Mouse (Mus musculus): ENCODE data around the gene Wwox. TPM values are rescaled to one million over a fixed set of nuclear protein-coding genes. Genes with fewer than 3 reads are reported as not detected.
A peak's percentile ranks its signal among the peaks of the same experiment; 100 is the strongest.

Gene Wwox
- polyA plus RNA-seq, 1 experiment from 2014 or later: 16.3 TPM

DNA sequence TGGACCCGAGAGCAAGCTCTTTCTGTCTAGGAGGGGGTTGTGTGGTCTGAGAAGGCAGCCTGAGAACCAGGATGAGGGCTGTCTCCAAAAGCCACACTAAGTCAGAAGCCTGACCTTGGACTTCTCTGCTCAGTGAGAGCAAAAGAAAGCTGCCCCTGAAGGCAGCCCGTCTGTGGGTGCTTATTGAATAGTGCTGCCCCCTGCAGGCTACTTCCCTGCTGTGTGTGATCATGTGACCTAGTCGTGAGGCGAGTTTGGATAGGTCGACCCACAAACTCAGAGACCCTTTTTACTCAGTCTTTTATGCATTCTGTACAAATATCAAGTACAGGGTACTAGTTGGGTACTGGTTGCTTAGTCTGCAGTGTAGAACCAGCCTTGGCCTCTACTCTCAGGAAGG is 21.1 kb downstream of the Wwox start:
- Histone ChIP-seq H3K9me3 (replicated peaks; ENCODE audit: low read length) (no peaks in the 10 kb centered on the region), H3K9ac (ENCODE audit: low read depth, low read length) (no peak overlapping the region), H3K36me3 (ENCODE audit: insufficient read depth, low read length) (no peaks in the 10 kb centered on the region), H3K27ac (no peak overlapping the region), H3K4me2 (ENCODE audit: low read length) (no peak overlapping the region), H3K4me1 (replicated peaks; ENCODE audit: insufficient read depth, low read length) (0 out of 2 replicates have a peak, but pooled peaks cover 2% of the 10 kb centered on the region), H3K4me3 (replicated peaks; ENCODE audit: low read depth, low read length) (no peak overlapping the region), H3K27me3 (ENCODE audit: insufficient read depth, low read length) (no peaks in the 10 kb centered on the region)
- ATAC-seq (replicated peaks; ENCODE audit: low FRiP score, low read depth): no peak
- 81% methylated on average over 5 of the region's 5 CpGs for WGBS
- DNase-seq (ENCODE audit: low spot score): no peak
- peak; percentile 51 for TF ChIP-seq CTCF (IDR thresholded peaks at IDR 0.05; ENCODE audit: low read depth)

DNA sequence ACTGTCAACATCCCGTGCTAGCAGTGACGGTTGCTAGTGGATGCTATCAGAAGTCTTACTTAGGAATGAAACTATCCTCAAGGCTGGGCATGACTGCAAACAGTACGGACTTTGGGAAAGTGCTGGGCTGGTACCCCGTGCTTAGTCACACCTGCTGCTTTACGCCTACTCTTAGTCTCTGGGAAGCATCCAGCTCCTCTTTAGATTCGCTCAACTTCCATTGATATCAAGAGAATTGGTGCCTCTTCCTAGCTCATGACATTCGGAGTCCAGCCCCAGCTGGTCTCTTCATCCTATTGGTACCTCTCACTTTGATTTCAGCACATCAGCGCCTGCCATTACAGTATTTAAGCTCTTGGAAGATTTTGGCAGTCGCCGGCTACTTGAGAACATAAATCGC is 23.1 kb downstream of the Wwox start:
- DNase-seq (ENCODE audit: low spot score): no peak
- 72% methylated on average over 11 of the region's 11 CpGs for WGBS

DNA sequence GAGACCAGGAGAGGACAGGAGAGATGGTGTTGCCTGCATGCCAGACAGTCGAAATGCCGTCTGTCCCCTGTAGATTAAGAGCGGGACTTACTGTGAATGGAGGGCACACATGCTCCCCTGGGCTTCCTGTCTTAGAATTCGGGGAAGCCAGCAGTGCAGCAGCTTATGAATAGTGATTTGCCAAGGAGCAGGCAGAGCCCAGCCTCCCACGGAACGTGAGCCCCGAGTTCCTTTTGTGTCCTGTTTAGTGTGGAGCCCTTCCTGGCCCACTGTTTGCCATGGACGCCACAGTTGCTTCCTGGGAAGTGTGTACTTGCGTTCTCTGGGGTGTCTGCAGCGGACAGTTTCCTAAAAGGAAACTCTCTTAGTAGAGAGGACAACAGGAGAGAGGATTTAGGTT is 23.9 kb downstream of the Wwox start:
- WGBS: 49% methylated on average over 10 of the region's 10 CpGs
- TF ChIP-seq CTCF (IDR thresholded peaks at IDR 0.05; ENCODE audit: low read depth): no peak
- Histone ChIP-seq H3K4me1 (replicated peaks; ENCODE audit: insufficient read depth, low read length) (0 out of 2 replicates have a peak, but pooled peaks cover 2% of the 10 kb centered on the region), H3K9ac (ENCODE audit: low read depth, low read length) (no peak overlapping the region), H3K9me3 (replicated peaks; ENCODE audit: low read length) (no peaks in the 10 kb centered on the region), H3K4me2 (ENCODE audit: low read length) (no peak overlapping the region), H3K27me3 (ENCODE audit: insufficient read depth, low read length) (no peaks in the 10 kb centered on the region), H3K27ac (no peak overlapping the region), H3K36me3 (ENCODE audit: insufficient read depth, low read length) (no peaks in the 10 kb centered on the region), H3K4me3 (replicated peaks; ENCODE audit: low read depth, low read length) (no peak overlapping the region)
- ATAC-seq (replicated peaks; ENCODE audit: low FRiP score, low read depth) (no peak), DNase-seq (ENCODE audit: low spot score) (no peak)

More for the DNA sequence above, 23.1 kb downstream of the Wwox start:
- no peak overlapping the region for H3K9ac ChIP-seq (ENCODE audit: low read depth, low read length)
- H3K9me3 ChIP-seq (replicated peaks; ENCODE audit: low read length): no peaks in the 10 kb centered on the region
- no peaks in the 10 kb centered on the region for H3K36me3 ChIP-seq (ENCODE audit: insufficient read depth, low read length)
- no peak overlapping the region for H3K4me3 ChIP-seq (replicated peaks; ENCODE audit: low read depth, low read length)
- no peak overlapping the region for H3K27ac ChIP-seq
- 0 out of 2 replicates have a peak, but pooled peaks cover 2% of the 10 kb centered on the region for H3K4me1 ChIP-seq (replicated peaks; ENCODE audit: insufficient read depth, low read length)
- no peak for TF ChIP-seq CTCF (IDR thresholded peaks at IDR 0.05; ENCODE audit: low read depth)
- H3K4me2 ChIP-seq (ENCODE audit: low read length): no peak overlapping the region
- H3K27me3 ChIP-seq (ENCODE audit: insufficient read depth, low read length): no peaks in the 10 kb centered on the region
- ATAC-seq (replicated peaks; ENCODE audit: low FRiP score, low read depth): no peak

DNA sequence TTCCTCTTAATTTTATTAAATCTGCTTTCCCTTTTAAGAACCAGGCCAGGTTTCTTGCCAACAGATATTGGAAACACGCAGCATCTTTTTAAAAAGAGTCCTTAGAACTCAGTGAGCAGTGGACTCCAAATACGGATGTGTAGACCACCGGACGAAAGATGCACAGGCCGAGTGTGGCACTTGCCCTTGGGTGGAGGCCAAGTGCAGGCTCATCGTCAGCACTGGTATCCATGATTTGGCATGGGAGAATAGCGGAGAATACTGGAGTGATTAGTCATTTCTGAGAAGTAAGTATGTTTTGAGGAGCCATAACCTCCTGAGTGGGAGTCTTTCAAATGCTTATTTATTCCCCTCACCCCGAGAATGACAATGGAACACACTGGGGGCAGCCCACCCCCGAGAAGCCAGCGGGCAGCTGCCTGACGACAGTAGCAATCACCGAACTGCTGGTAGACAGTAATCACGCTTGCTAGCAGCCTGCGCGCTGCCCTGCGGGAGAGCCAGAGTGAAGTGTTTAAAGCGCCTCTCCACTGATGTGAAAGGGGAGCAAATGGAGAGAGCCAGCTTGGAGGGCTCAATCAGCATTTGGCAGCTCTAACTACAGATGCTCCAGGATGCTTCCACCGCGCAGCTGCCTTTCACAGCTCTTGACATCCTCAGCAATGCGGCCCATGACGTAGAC is 29.2 kb downstream of the Wwox start:
- H3K27me3 ChIP-seq (ENCODE audit: insufficient read depth, low read length): no peaks in the 10 kb centered on the region
- no peak for TF ChIP-seq CTCF (IDR thresholded peaks at IDR 0.05; ENCODE audit: low read depth)
- H3K27ac ChIP-seq: no peak overlapping the region
- ATAC-seq (replicated peaks; ENCODE audit: low FRiP score, low read depth) (no peak), DNase-seq (ENCODE audit: low spot score) (no peak)
- 75% methylated on average over 21 of the region's 21 CpGs for WGBS
- no peak overlapping the region for H3K9ac ChIP-seq (ENCODE audit: low read depth, low read length)
- H3K4me3 ChIP-seq (replicated peaks; ENCODE audit: low read depth, low read length): no peak overlapping the region
- H3K4me2 ChIP-seq (ENCODE audit: low read length): no peak overlapping the region
- H3K36me3 ChIP-seq (ENCODE audit: insufficient read depth, low read length): no peaks in the 10 kb centered on the region
- H3K4me1 ChIP-seq (replicated peaks; ENCODE audit: insufficient read depth, low read length): no peaks in the 10 kb centered on the region
- no peaks in the 10 kb centered on the region for H3K9me3 ChIP-seq (replicated peaks; ENCODE audit: low read length)

DNA sequence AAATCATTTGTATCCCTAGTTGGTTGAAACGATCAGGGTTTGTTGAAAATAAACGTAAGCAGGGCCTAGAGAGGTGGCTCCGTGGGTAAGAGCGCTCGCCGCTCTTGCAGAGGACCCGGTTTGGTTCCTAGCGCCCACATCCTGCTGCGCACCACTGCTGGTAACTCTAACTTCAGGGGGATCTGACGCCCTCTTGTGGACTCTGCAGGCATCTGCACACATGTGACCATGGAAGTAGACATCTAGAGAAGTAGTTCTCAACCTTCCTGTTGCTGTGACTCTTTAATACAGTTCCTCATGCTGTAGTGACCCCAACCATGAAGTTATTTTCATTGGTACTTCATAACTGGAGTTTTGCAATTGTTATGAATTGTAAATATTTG is 29.7 kb downstream of the Wwox start:
- no peaks in the 10 kb centered on the region for H3K27me3 ChIP-seq (ENCODE audit: insufficient read depth, low read length)
- H3K9me3 ChIP-seq (replicated peaks; ENCODE audit: low read length): no peaks in the 10 kb centered on the region
- DNase-seq (ENCODE audit: low spot score) (no peak), ATAC-seq (replicated peaks; ENCODE audit: low FRiP score, low read depth) (no peak)
- H3K9ac ChIP-seq (ENCODE audit: low read depth, low read length): no peak overlapping the region
- no peak overlapping the region for H3K27ac ChIP-seq
- whole genome bisulfite sequencing: 95% methylated on average over 10 of the region's 10 CpGs
- H3K36me3 ChIP-seq (ENCODE audit: insufficient read depth, low read length): no peaks in the 10 kb centered on the region
- H3K4me3 ChIP-seq (replicated peaks; ENCODE audit: low read depth, low read length): no peak overlapping the region
- H3K4me2 ChIP-seq (ENCODE audit: low read length): no peak overlapping the region
- 0 out of 2 replicates have a peak, but pooled peaks have one; percentile 10 for TF ChIP-seq CTCF (IDR thresholded peaks at IDR 0.05; ENCODE audit: low read depth)
- no peaks in the 10 kb centered on the region for H3K4me1 ChIP-seq (replicated peaks; ENCODE audit: insufficient read depth, low read length)

DNA sequence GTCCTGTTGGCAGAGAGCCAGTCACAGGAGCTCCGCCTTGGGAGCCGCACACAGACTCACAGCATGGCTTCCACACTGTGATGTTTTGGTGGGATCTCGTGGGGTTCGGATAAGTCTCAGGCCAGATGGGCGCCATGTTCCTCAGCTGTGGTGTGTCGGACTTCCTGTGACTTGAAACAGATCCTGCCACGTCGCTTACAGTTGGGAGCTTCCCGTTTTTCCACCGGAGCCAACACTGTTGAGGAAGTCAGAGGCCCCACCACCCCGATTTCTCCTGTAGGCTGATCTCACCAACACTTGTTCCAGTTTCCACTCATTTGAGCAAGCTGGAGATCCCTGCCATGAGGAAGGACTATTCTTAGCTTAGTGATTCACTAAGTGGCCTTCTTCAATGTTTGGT is 34.1 kb downstream of the Wwox start:
- H3K9ac ChIP-seq (ENCODE audit: low read depth, low read length): no peak overlapping the region
- no peak overlapping the region for H3K4me3 ChIP-seq (replicated peaks; ENCODE audit: low read depth, low read length)
- no peaks in the 10 kb centered on the region for H3K27me3 ChIP-seq (ENCODE audit: insufficient read depth, low read length)
- H3K4me1 ChIP-seq (replicated peaks; ENCODE audit: insufficient read depth, low read length): no peaks in the 10 kb centered on the region
- DNase-seq (ENCODE audit: low spot score) (no peak), ATAC-seq (replicated peaks; ENCODE audit: low FRiP score, low read depth) (no peak)
- no peaks in the 10 kb centered on the region for H3K9me3 ChIP-seq (replicated peaks; ENCODE audit: low read length)
- H3K36me3 ChIP-seq (ENCODE audit: insufficient read depth, low read length): no peaks in the 10 kb centered on the region
- no peak for TF ChIP-seq CTCF (IDR thresholded peaks at IDR 0.05; ENCODE audit: low read depth)
- no peak overlapping the region for H3K27ac ChIP-seq
- H3K4me2 ChIP-seq (ENCODE audit: low read length): no peak overlapping the region
- 90% methylated on average over 11 of the region's 11 CpGs for WGBS

DNA sequence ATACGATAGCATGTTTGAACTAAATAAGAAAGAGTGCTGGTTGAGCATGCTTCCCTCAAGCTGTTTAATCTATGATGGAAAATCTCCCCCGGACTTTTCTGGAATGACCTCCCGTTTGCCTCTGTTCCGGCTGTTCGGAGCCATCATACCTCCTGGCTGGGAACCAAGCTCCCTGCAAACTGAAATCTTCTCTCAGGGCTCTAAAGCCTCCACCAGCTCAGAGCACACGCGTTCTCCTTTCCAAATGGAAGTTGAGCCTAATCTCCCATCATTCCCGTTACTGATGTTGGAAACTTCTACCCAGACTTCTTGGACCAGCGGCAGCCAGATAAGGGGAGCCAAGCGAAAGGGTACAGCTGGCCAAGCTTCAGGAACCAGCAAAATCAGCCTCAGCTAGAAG is 37.5 kb downstream of the Wwox start:
- ATAC-seq (replicated peaks; ENCODE audit: low FRiP score, low read depth): no peak
- Histone ChIP-seq H3K4me1 (replicated peaks; ENCODE audit: insufficient read depth, low read length) (no peaks in the 10 kb centered on the region), H3K9me3 (replicated peaks; ENCODE audit: low read length) (no peaks in the 10 kb centered on the region), H3K4me3 (replicated peaks; ENCODE audit: low read depth, low read length) (no peak overlapping the region), H3K9ac (ENCODE audit: low read depth, low read length) (no peak overlapping the region), H3K4me2 (ENCODE audit: low read length) (no peak overlapping the region), H3K27me3 (ENCODE audit: insufficient read depth, low read length) (no peaks in the 10 kb centered on the region), H3K27ac (no peak overlapping the region), H3K36me3 (ENCODE audit: insufficient read depth, low read length) (no peaks in the 10 kb centered on the region)
- TF ChIP-seq CTCF (IDR thresholded peaks at IDR 0.05; ENCODE audit: low read depth): no peak
- 62% methylated on average over 10 of the region's 10 CpGs for WGBS
- DNase-seq (ENCODE audit: low spot score): no peak

All from kidney, postnatal 0 days (tissue).